In genomic region chr8:61877607-61878006, GRCm38 (mm10) we compare ENCODE assay signal across 19 mouse cellular contexts. TPM values are rescaled to one million over a fixed set of nuclear protein-coding genes. Genes with fewer than 3 reads are reported as not detected.
DNase-seq lines count a peak whose midpoint lies in the region; ATAC-seq and TF ChIP-seq lines count a peak whose summit lies in the region.
"Had no signal": no experiment of that assay in that cellular context is flagged by ENCODE, and none has a peak within 500 bp of the region (broad histone marks: within the 10 kb centered on the region; RNA-seq: fewer than 3 reads in every experiment).

No protein-coding gene starts in this region.

- intact Hi-C loops in heart, postnatal 10 days (cut with DNase I) = no loop called here

- no peaks in the 10 kb centered on the region for H3K9me3 ChIP-seq in heart, embryonic 13.5 days
- no peaks in the 10 kb centered on the region for H3K9me3 ChIP-seq in E14TG2a.4 (ENCODE audit: low read length)
- H3K9me3 ChIP-seq in liver, embryonic 16.5 days (replicated peaks; ENCODE audit: control insufficient read depth, low read length) = no peaks in the 10 kb centered on the region
- H3K9me3 ChIP-seq: forebrain, embryonic 15.5 days; G1E; hindbrain, embryonic 10.5 days; stomach, embryonic 15.5 days had no signal

- no peak overlapping the region for H3K4me3 ChIP-seq in heart, embryonic 13.5 days
- peak overlapping the region; percentile 52 for H3K4me3 ChIP-seq in E14TG2a.4 (replicated peaks; ENCODE audit: low read length)
- no peak overlapping the region for H3K4me3 ChIP-seq in liver, embryonic 16.5 days (ENCODE audit: low read depth, low read length)
- H3K4me3 ChIP-seq: forebrain, embryonic 15.5 days; gastrocnemius, adult 2 months; hindbrain, embryonic 10.5 days; stomach, embryonic 15.5 days had no signal

- H3K36me3 ChIP-seq in heart, embryonic 13.5 days = peaks cover 55% of the 10 kb centered on the region
- no peaks in the 10 kb centered on the region for H3K36me3 ChIP-seq in E14TG2a.4 (ENCODE audit: insufficient read depth, low read length)
- no peaks in the 10 kb centered on the region for H3K36me3 ChIP-seq in liver, embryonic 16.5 days (ENCODE audit: control insufficient read depth, insufficient read depth)
- H3K36me3 ChIP-seq: forebrain, embryonic 15.5 days; G1E; hindbrain, embryonic 10.5 days; stomach, embryonic 15.5 days had no signal

- no peaks in the 10 kb centered on the region for H3K27me3 ChIP-seq in heart, embryonic 13.5 days (replicated peaks)
- no peaks in the 10 kb centered on the region for H3K27me3 ChIP-seq in E14TG2a.4 (ENCODE audit: insufficient read depth, low read length)
- H3K27me3 ChIP-seq in liver, embryonic 16.5 days (ENCODE audit: control insufficient read depth, insufficient read depth, low read depth, low read length) = no peaks in the 10 kb centered on the region
- H3K27me3 ChIP-seq: forebrain, embryonic 15.5 days; stomach, embryonic 15.5 days had no signal

- TF ChIP-seq CTCF in E14TG2a.4 (conservative IDR thresholded peaks at IDR 0.05; ENCODE audit: low read length) = no peak

- H3K27ac ChIP-seq in heart, embryonic 13.5 days (replicated peaks) = 0 out of 2 replicates have a peak overlapping the region, but pooled peaks have one; percentile 20
- no peak overlapping the region for H3K27ac ChIP-seq in liver, embryonic 16.5 days (ENCODE audit: low read length)
- H3K27ac ChIP-seq: forebrain, embryonic 15.5 days; hindbrain, embryonic 10.5 days; stomach, embryonic 15.5 days had no signal

- H3K4me2 ChIP-seq in heart, embryonic 13.5 days = peak overlapping the region; percentile 38
- H3K4me2 ChIP-seq in liver, embryonic 16.5 days (ENCODE audit: low read depth, low read length) = no peak overlapping the region
- H3K4me2 ChIP-seq: forebrain, embryonic 15.5 days; stomach, embryonic 15.5 days had no signal

- 29% methylated on average over 7 of the region's 7 CpGs for WGBS in heart, embryonic 13.5 days
- WGBS in liver, embryonic 16.5 days (ENCODE audit: insufficient replicate concordance) = 18% methylated on average over 7 of the region's 7 CpGs

- no peak for DNase-seq in heart, postnatal 10 days
- DNase-seq in kidney, postnatal 14 days = peak; percentile 29
- no peak for DNase-seq in kidney, adult 11 months
- no peak for DNase-seq in right cerebral cortex, postnatal 4 days
- DNase-seq in embryo, embryonic 10.5 days (ENCODE audit: low spot score) = no peak
- DNase-seq: adrenal gland, postnatal 10 days; cerebellum, adult 8-10 months; embryo, embryonic 11 days; gastrocnemius, adult 2 months had no signal

- 0 out of 2 replicates have a peak overlapping the region, but pooled peaks have one; percentile 13 for H3K9ac ChIP-seq in heart, embryonic 13.5 days
- H3K9ac ChIP-seq in liver, embryonic 16.5 days (ENCODE audit: low read depth, low read length) = no peak overlapping the region
- H3K9ac ChIP-seq: forebrain, embryonic 15.5 days; stomach, embryonic 15.5 days had no signal

- peaks cover 33% of the 10 kb centered on the region for H3K4me1 ChIP-seq in heart, embryonic 13.5 days
- H3K4me1 ChIP-seq in E14TG2a.4 (replicated peaks; ENCODE audit: low read depth, low read length) = peaks cover 11% of the 10 kb centered on the region
- no peaks in the 10 kb centered on the region for H3K4me1 ChIP-seq in liver, embryonic 16.5 days (ENCODE audit: control insufficient read depth, low read depth, low read length)
- H3K4me1 ChIP-seq: forebrain, embryonic 15.5 days; hindbrain, embryonic 10.5 days; stomach, embryonic 15.5 days had no signal

- no peak for ATAC-seq in heart, embryonic 13.5 days (ENCODE audit: extremely low read depth, insufficient number of reproducible peaks, low FRiP score, low TSS enrichment)
- ATAC-seq in liver, embryonic 16.5 days (ENCODE audit: low read depth) = peak; percentile 16; the same call in 1 of the 2 replicates
- ATAC-seq: forebrain, embryonic 15.5 days; inflammation-experienced regulatory T-cells, adult 6 months; midbrain, embryonic 16.5 days had no signal

RNA-seq across cellular contexts. Expression of gene Palld, which starts 24.9 kb away (rescaled TPM):
- 166 and 167 TPM in 2 replicates for polyA plus RNA-seq in heart, embryonic 13.5 days (2015; fragmentation: Nextera tagmentation; extraction: Ambion mirVana)
- 100 to 1,000 TPM; 280 to 283 TPM for total RNA-seq in heart, postnatal 10 days (2021)
- polyA plus RNA-seq in liver, embryonic 16.5 days (2015; fragmentation: Nextera tagmentation; extraction: Ambion mirVana) = 5.1 and 7.3 TPM in 2 replicates
- polyA plus RNA-seq: G1E had no signal

RNA-seq across cellular contexts. Expression of gene Ddx60, which starts 50.3 kb away (rescaled TPM):
- 2.6 and 2.7 TPM in 2 replicates for polyA plus RNA-seq in heart, embryonic 13.5 days (2015; fragmentation: Nextera tagmentation; extraction: Ambion mirVana)
- total RNA-seq in heart, postnatal 10 days (2021) = 1 to 10 TPM; 1.6 to 1.8 TPM
- polyA plus RNA-seq in liver, embryonic 16.5 days (2015; fragmentation: Nextera tagmentation; extraction: Ambion mirVana) = 0.85 and 0.93 TPM in 2 replicates
- polyA plus RNA-seq: C2C12, G1E had no signal

Comparison
In these comparisons a context has a peak if more than half of its experiments do, and no peak if none do; other contexts are left out.
1. RNA of gene Palld, which starts 24.9 kb away (polyA plus RNA-seq): 166 to 167 TPM in heart, embryonic 13.5 days; 5.1 to 7.3 TPM in liver, embryonic 16.5 days; every median in the first group is over 10 times any median in the second.